Mouse (Mus musculus) liver, embryonic 12.5 days (tissue): ENCODE measurements around the gene Gm28048. TPM values are rescaled to one million over a fixed set of nuclear protein-coding genes. Genes with fewer than 3 reads are reported as not detected.

Experiments
- ATAC-seq: fragments of 200-750 bp; cut with Nextera tagmentation; 2 replicates; pipeline ENCODE4 v1.8.0; 2017; ENCODE audit warnings: moderate number of reproducible peaks, mild to moderate bottlenecking, moderate library complexity
- H3K27ac ChIP-seq: fragments of 300-500 bp; sonication (generic); 2 replicates; pipeline ENCODE4 v1.5.1; 2016; ENCODE audit warnings: mild to moderate bottlenecking
- H3K27me3 ChIP-seq: fragments of 300-500 bp; sonication (generic); replicated peaks from 2 replicates; pipeline ENCODE4 v1.6.1; 2016; ENCODE audit warnings: mild to moderate bottlenecking, moderate library complexity
- H3K36me3 ChIP-seq: fragments of 300-500 bp; sonication (generic); 2 replicates; pipeline ENCODE4 v1.6.1; 2016; ENCODE audit warnings: mild to moderate bottlenecking, moderate library complexity
- H3K4me1 ChIP-seq: fragments of 300-500 bp; sonication (generic); 2 replicates; pipeline ENCODE4 v1.6.1; 2016
- H3K4me2 ChIP-seq: fragments of 300-500 bp; sonication (generic); 2 replicates; pipeline ENCODE4 v1.6.1; 2016; ENCODE audit warnings: mild to moderate bottlenecking, moderate library complexity
- H3K4me3 ChIP-seq: fragments of 300-500 bp; sonication (generic); 2 replicates; pipeline ENCODE4 v1.5.1; 2016; ENCODE audit warnings: mild to moderate bottlenecking, moderate library complexity
- H3K9ac ChIP-seq: fragments of 300-500 bp; sonication (generic); 2 replicates; pipeline ENCODE4 v1.6.1; 2016; ENCODE audit warnings: mild to moderate bottlenecking, moderate library complexity
- H3K9me3 ChIP-seq: fragments of 300-500 bp; sonication (generic); replicated peaks from 2 replicates; pipeline ENCODE4 v1.6.1; 2016; ENCODE audit warnings: mild to moderate bottlenecking, moderate library complexity
- WGBS: fragments of 180-500 bp; shearing (Covaris S2); methylation state at CpG from one replicate; pipeline ENCODE4 v1.1.7; 2016; ENCODE audit not compliant: insufficient replicate concordance; 5-methylcytosine and 5-hydroxymethylcytosine counted together
- polyA plus RNA-seq: library from polyadenylated mRNA; unstranded; fragments of >200 nt; fragmentation: Nextera tagmentation; extraction: Ambion mirVana; gene quantifications from 2 replicates; pipeline ENCODE4 v1.2.1, GENCODE M21; 2016

Gene Gm28048
- polyA plus RNA-seq, 1 experiment from 2014 or later = 10.2 TPM

DNA sequence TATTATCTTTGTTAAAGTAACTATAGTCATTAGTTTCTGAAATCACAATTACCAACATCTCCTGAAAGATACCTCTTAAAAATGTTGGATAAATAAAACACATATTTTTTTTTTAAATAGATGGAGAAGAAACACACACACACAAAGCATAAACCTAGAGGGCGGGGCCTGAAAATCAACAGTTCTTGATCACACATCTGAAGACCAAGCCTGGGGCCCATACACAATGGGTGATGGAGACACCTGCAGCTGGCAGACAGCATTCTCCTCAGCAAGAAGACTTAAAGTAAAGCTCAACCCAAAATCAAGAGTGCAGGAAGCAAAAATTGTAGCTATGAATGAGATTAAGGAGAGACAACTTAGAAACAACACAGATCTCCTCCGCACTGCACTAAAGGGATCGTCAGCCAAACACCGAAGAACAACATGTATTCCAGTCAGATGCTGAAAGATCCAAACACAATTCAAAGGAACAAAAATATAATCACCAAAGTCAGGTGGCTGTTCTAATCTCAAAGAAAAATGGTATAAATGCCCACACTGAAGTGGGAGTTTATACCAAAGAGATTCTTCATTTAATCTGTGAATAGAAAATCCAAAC lies 44.1 kb downstream of the Gm28048 start:
- H3K4me3 ChIP-seq = no peak overlapping the region
- H3K4me1 ChIP-seq = peaks cover 7% of the 10 kb centered on the region
- no peak overlapping the region for H3K27ac ChIP-seq
- ATAC-seq = no peak
- H3K36me3 ChIP-seq = no peaks in the 10 kb centered on the region
- H3K9ac ChIP-seq = no peak overlapping the region
- H3K4me2 ChIP-seq = no peak overlapping the region
- H3K27me3 ChIP-seq = no peaks in the 10 kb centered on the region
- H3K9me3 ChIP-seq = no peaks in the 10 kb centered on the region
- WGBS = 89% methylated on average over 4 of the region's 4 CpGs

GRCm38 (mm10) chr11:22936446-22937125 lies 45.3 kb downstream of the Gm28048 start:
- Histone ChIP-seq H3K9me3 (no peaks in the 10 kb centered on the region), H3K4me2 (no peak overlapping the region), H3K36me3 (no peaks in the 10 kb centered on the region), H3K4me1 (peaks cover 20% of the 10 kb centered on the region), H3K27me3 (no peaks in the 10 kb centered on the region), H3K4me3 (no peak overlapping the region), H3K27ac (no peak overlapping the region), H3K9ac (no peak overlapping the region)
- 49% methylated on average over 5 of the region's 5 CpGs for WGBS
- ATAC-seq = no peak

GRCm38 (mm10) chr11:22932167-22932566 lies 49.7 kb downstream of the Gm28048 start:
- H3K36me3 ChIP-seq = no peaks in the 10 kb centered on the region
- H3K4me3 ChIP-seq = no peak overlapping the region
- peaks cover 52% of the 10 kb centered on the region for H3K4me1 ChIP-seq
- no peak overlapping the region for H3K9ac ChIP-seq
- H3K27me3 ChIP-seq = no peaks in the 10 kb centered on the region
- H3K4me2 ChIP-seq = no peak overlapping the region
- H3K27ac ChIP-seq = no peak overlapping the region
- ATAC-seq = peak; percentile 71
- H3K9me3 ChIP-seq = no peaks in the 10 kb centered on the region

GRCm38 (mm10) chr11:22931320-22931905 lies 50.5 kb downstream of the Gm28048 start:
- ATAC-seq = peak; percentile 30; the same call in 1 of the 2 replicates
- no peaks in the 10 kb centered on the region for H3K36me3 ChIP-seq
- H3K4me1 ChIP-seq = peaks cover 52% of the 10 kb centered on the region
- H3K4me2 ChIP-seq = no peak overlapping the region
- WGBS = 52% methylated on average over 2 of the region's 2 CpGs
- no peaks in the 10 kb centered on the region for H3K27me3 ChIP-seq
- no peak overlapping the region for H3K4me3 ChIP-seq
- H3K9me3 ChIP-seq = no peaks in the 10 kb centered on the region
- no peak overlapping the region for H3K27ac ChIP-seq
- H3K9ac ChIP-seq = no peak overlapping the region

- Histone ChIP-seq H3K36me3 (no peaks in the 10 kb centered on the region), H3K4me1 (peaks cover 52% of the 10 kb centered on the region), H3K4me2 (no peak overlapping the region), H3K9ac (no peak overlapping the region), H3K9me3 (no peaks in the 10 kb centered on the region), H3K27ac (no peak overlapping the region), H3K4me3 (no peak overlapping the region), H3K27me3 (no peaks in the 10 kb centered on the region)
- WGBS = 52% methylated on average over 2 of the region's 2 CpGs
- no peak for ATAC-seq
Measured at GRCm38 (mm10) chr11:22930129-22930528, 51.8 kb downstream of the Gm28048 start.

DNA sequence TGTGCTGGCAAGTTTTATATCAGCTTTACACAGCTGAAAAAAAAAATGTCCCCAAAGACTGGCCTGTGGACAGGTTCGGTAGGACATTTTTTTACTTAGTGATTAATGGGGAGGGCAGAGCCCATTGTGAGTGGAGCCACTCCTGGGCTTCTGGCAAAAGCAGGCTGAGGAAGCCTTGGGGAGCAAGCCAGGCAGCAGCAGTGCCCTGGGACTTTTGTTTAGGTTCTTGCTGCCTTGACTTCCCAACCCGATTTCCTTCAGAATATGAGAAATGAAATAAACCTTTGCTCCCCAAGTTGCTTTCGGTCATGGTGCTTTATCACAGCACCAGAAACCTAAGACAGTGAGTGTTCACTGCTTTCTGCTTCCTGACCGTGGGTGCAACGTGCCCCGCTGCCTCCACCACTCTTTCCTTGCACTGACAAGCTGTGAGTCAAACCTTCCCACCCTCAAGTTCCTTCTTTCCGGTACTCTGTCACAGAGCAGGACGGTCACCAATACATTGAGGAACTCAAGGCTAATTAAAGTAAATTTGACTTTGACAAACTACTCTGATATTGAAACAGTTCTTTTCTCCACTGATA lies 53.2 kb downstream of the Gm28048 start:
- ATAC-seq = no peak
- Histone ChIP-seq H3K4me1 (peaks cover 52% of the 10 kb centered on the region), H3K9ac (no peak overlapping the region), H3K9me3 (no peaks in the 10 kb centered on the region), H3K36me3 (no peaks in the 10 kb centered on the region), H3K4me2 (no peak overlapping the region), H3K27me3 (no peaks in the 10 kb centered on the region), H3K27ac (no peak overlapping the region), H3K4me3 (no peak overlapping the region)
- 34% methylated on average over 8 of the region's 8 CpGs for WGBS

DNA sequence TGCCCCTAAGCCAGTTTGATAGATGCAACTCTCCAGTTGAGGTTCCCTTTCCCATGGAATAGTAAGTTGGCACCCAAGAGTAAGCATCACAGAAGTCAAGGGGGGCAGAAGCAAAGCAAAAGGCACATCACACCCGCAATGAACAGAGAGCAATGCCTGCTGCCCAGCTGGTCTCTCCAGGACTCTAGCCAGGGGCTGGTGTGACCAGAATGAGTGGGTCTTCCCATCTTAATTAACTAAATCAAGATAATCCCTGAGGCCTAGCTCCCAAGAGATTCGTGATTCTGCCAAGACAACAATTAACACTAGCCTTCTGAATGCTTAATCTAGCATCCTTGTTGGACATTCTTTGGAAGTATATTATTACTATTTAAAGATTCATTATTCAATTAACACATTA lies 58.3 kb downstream of the Gm28048 start:
- 80% methylated on average over 2 of the region's 2 CpGs for whole genome bisulfite sequencing

GRCm38 (mm10) chr11:22922546-22922945 lies 59.3 kb downstream of the Gm28048 start:
- Histone ChIP-seq H3K36me3 (no peaks in the 10 kb centered on the region), H3K4me1 (peaks cover 9% of the 10 kb centered on the region), H3K4me2 (no peak overlapping the region), H3K27me3 (no peaks in the 10 kb centered on the region), H3K27ac (no peak overlapping the region), H3K4me3 (no peak overlapping the region), H3K9me3 (no peaks in the 10 kb centered on the region), H3K9ac (no peak overlapping the region)
- ATAC-seq = no peak
- whole genome bisulfite sequencing = 58% methylated on average over 2 of the region's 2 CpGs

More for the DNA sequence above, 58.3 kb downstream of the Gm28048 start:
- Histone ChIP-seq H3K4me1 (peaks cover 7% of the 10 kb centered on the region), H3K9me3 (no peaks in the 10 kb centered on the region), H3K4me2 (no peak overlapping the region), H3K27me3 (no peaks in the 10 kb centered on the region), H3K36me3 (no peaks in the 10 kb centered on the region), H3K4me3 (no peak overlapping the region), H3K27ac (no peak overlapping the region), H3K9ac (no peak overlapping the region)
- ATAC-seq = no peak

- WGBS = 48% methylated on average over 2 of the region's 2 CpGs
- no peaks in the 10 kb centered on the region for H3K27me3 ChIP-seq
- peaks cover 13% of the 10 kb centered on the region for H3K4me1 ChIP-seq
- no peaks in the 10 kb centered on the region for H3K36me3 ChIP-seq
- H3K4me3 ChIP-seq = no peak overlapping the region
- H3K27ac ChIP-seq = no peak overlapping the region
- no peak overlapping the region for H3K9ac ChIP-seq
- no peaks in the 10 kb centered on the region for H3K9me3 ChIP-seq
- ATAC-seq = no peak
- H3K4me2 ChIP-seq = no peak overlapping the region
Measured at GRCm38 (mm10) chr11:22919336-22919735, 62.6 kb downstream of the Gm28048 start.

DNA sequence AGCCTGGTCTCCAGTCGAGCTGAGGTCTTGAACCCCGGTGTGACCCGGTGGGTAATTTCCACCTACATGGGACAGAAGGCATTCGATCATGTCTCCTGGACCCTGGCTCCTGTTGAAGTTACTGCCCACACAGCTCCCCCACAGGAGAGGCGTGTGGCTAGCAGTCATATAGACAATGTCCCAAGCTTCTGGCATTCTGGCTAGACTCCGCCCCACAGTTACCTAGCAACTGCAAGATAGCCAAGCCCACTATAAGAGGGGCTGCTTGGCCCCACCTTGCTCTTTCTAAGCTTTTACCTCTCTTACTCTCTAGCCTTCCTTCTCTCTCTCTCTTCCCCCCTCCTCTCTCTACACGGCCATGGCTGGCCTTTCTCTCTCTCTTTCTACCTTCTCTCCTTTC lies 64.1 kb downstream of the Gm28048 start:
- H3K27ac ChIP-seq = no peak overlapping the region
- no peaks in the 10 kb centered on the region for H3K36me3 ChIP-seq
- 80% methylated on average over 7 of the region's 7 CpGs for WGBS
- H3K4me3 ChIP-seq = no peak overlapping the region
- H3K4me1 ChIP-seq = peaks cover 26% of the 10 kb centered on the region
- H3K9ac ChIP-seq = no peak overlapping the region
- H3K9me3 ChIP-seq = no peaks in the 10 kb centered on the region
- H3K4me2 ChIP-seq = no peak overlapping the region
- H3K27me3 ChIP-seq = no peaks in the 10 kb centered on the region
- ATAC-seq = no peak

GRCm38 (mm10) chr11:22913744-22914143 lies 68.1 kb downstream of the Gm28048 start:
- 26% methylated on average over 4 of the region's 4 CpGs for WGBS
- Histone ChIP-seq H3K4me2 (no peak overlapping the region), H3K36me3 (no peaks in the 10 kb centered on the region), H3K27me3 (no peaks in the 10 kb centered on the region), H3K9me3 (no peaks in the 10 kb centered on the region), H3K4me3 (no peak overlapping the region), H3K4me1 (peaks cover 39% of the 10 kb centered on the region), H3K27ac (no peak overlapping the region), H3K9ac (no peak overlapping the region)
- peak; percentile 89 for ATAC-seq

DNA sequence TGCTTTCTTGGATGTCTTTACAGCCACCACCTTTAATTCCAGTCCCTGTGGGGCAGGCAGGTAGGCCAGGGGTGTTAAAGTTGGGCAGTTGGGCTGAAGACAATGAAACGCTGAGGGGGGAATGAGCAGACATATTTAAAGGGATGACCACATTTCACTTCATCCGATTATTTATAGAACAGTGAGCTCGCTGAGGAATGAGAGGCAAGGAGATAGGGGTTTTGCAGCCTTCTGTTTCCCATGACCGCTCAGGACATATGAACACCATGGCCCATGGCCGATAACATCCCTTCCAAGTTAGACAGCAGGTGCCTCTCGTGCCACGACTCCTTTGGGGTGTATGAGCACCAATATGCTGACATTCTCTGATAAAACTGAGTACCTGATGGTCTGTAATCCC lies 70.1 kb downstream of the Gm28048 start:
- H3K4me1 ChIP-seq = peaks cover 29% of the 10 kb centered on the region
- H3K27me3 ChIP-seq = no peaks in the 10 kb centered on the region
- H3K36me3 ChIP-seq = no peaks in the 10 kb centered on the region
- no peak overlapping the region for H3K4me3 ChIP-seq
- H3K4me2 ChIP-seq = no peak overlapping the region
- no peak for ATAC-seq
- H3K27ac ChIP-seq = no peak overlapping the region
- 71% methylated on average over 7 of the region's 7 CpGs for WGBS
- no peak overlapping the region for H3K9ac ChIP-seq
- H3K9me3 ChIP-seq = no peaks in the 10 kb centered on the region
